Mouse (Mus musculus) megakaryocyte, embryonic 14.5 days (primary cell): Measurements from ENCODE around the gene Fignl1. TPM values are rescaled to one million over a fixed set of nuclear protein-coding genes. Genes with fewer than 3 reads are reported as not detected.

ENCODE experiments used
- H3K27me3 ChIP-seq: replicated peaks from 2 replicates; pipeline ENCODE3; 2012; ENCODE audit warnings: inconsistent platforms
- H3K36me3 ChIP-seq: replicated peaks from 2 replicates; pipeline ENCODE3; 2012; ENCODE audit warnings: low read length, inconsistent platforms, mixed read lengths
- H3K4me1 ChIP-seq: 2 replicates; pipeline ENCODE4 v1.6.1; 2012; ENCODE audit warnings: inconsistent platforms
- H3K4me3 ChIP-seq: replicated peaks from 2 replicates; pipeline ENCODE3; 2012; ENCODE audit warnings: moderate library complexity, mild to moderate bottlenecking, inconsistent platforms
- H3K9me3 ChIP-seq: 2 replicates; pipeline ENCODE4 v1.6.1; 2012; ENCODE audit warnings: inconsistent platforms
- FLI1 ChIP-seq: IDR thresholded peaks from 2 replicates; pipeline ENCODE4 v1.6.1; 2012; ENCODE audit warnings: low read length, inconsistent platforms, mixed read lengths
- GATA1 ChIP-seq: IDR thresholded peaks from 3 replicates; pipeline ENCODE4 v1.6.1; 2012; ENCODE audit warnings: mixed read lengths, low read length, inconsistent platforms, borderline replicate concordance
- polyA plus RNA-seq: library from polyadenylated mRNA; stranded (reverse); fragments of >175 nt; gene quantifications from 2 replicates; pipeline ENCODE4 v1.2.3, GENCODE M21; 2012; ENCODE audit warnings: low replicate concordance; ENCODE audit not compliant: insufficient read depth

Fignl1 gene
- polyA plus RNA-seq, 1 experiment = 0.17 TPM

DNA sequence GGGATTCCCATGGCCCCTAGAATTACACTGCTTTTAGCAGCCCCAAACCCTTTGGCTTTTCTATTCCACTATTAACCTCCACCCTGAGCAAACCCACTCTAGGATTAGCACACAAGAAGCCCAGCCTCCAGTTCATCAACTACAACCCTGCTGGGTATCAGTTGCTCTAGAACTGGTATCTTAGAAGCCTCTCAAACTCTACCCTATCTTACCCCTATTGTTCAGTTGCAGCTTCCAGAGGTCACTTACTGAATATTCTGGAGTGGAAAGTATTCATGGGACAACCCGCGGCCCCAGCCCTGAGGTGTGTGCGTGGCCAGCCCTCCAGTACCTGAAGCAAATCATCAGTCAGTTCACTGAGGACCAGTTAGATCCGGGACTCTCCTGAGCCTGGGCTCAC is 34.4 kb downstream of the Fignl1 start:
- Histone ChIP-seq H3K9me3 (no peaks in the 10 kb centered on the region), H3K36me3 (peaks cover 20% of the 10 kb centered on the region), H3K4me3 (no peak overlapping the region), H3K27me3 (no peaks in the 10 kb centered on the region), H3K4me1 (peaks cover 13% of the 10 kb centered on the region)
- TF ChIP-seq FLI1 (no peak), GATA1 (no peak)

DNA sequence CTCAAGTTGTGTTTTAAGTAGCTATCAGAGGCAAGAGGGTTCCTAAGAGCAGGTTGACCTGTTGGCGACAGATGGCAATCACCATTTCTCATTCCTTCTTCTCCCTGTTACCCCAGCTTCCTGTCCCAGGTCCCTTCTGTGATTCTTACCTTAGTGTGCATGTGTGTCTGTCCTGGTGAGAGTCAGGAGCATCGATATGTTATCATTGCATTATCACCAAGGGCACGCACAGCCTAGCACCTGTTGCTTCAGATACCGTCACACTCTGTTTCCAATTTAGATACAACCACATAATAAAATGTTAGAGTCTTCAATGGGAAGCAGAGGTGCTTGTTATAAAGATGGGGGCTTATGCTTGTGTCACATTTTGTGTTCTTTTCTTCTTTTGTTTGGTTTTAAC is 36.6 kb downstream of the Fignl1 start:
- Histone ChIP-seq H3K36me3 (peaks cover 32% of the 10 kb centered on the region), H3K9me3 (no peaks in the 10 kb centered on the region), H3K4me1 (peaks cover 24% of the 10 kb centered on the region), H3K4me3 (no peak overlapping the region), H3K27me3 (no peaks in the 10 kb centered on the region)
- no peak for TF ChIP-seq GATA1
- TF ChIP-seq FLI1 = no peak

DNA sequence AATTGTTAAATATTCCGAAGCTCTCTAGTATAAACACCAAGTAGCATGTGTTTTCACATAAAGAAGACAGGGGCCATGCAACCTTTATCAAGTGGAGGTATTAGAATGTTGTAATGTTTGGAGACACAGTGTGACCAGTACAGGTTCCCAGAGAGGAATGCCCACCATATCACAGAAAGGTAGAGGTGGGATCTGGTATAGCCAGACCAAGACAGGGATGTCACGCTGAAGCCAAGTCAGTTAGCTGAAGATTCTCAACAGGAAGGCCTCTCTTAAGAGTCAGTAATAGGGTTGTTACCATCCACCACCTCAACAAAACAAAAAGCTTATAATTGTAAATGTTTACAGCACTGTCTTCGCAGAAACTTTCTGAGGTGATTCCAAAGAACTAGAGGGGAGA is 38.1 kb downstream of the Fignl1 start:
- H3K36me3 ChIP-seq = peaks cover 32% of the 10 kb centered on the region
- no peaks in the 10 kb centered on the region for H3K9me3 ChIP-seq
- no peak overlapping the region for H3K4me3 ChIP-seq
- H3K4me1 ChIP-seq = peaks cover 31% of the 10 kb centered on the region
- no peaks in the 10 kb centered on the region for H3K27me3 ChIP-seq
- TF ChIP-seq FLI1 (no peak), GATA1 (no peak)

DNA sequence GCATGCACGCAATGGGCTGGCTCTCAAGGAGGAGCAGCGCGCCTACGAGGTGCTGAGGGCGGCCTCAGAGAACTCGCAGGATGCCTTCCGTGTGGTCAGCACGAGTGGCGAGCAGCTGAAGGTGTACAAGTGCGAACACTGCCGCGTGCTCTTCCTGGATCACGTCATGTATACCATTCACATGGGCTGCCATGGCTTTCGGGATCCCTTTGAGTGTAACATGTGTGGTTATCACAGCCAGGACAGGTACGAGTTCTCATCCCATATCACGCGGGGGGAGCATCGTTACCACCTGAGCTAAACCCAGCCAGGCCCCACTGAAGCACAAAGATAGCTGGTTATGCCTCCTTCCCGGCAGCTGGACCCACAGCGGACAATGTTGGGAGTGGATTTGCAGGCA is 39.5 kb downstream of the Fignl1 start:
- Histone ChIP-seq H3K36me3 (peaks cover 32% of the 10 kb centered on the region), H3K4me3 (peak overlapping the region; percentile 12), H3K27me3 (no peaks in the 10 kb centered on the region), H3K4me1 (peaks cover 37% of the 10 kb centered on the region), H3K9me3 (no peaks in the 10 kb centered on the region)
- no peak for TF ChIP-seq GATA1
- no peak for TF ChIP-seq FLI1

DNA sequence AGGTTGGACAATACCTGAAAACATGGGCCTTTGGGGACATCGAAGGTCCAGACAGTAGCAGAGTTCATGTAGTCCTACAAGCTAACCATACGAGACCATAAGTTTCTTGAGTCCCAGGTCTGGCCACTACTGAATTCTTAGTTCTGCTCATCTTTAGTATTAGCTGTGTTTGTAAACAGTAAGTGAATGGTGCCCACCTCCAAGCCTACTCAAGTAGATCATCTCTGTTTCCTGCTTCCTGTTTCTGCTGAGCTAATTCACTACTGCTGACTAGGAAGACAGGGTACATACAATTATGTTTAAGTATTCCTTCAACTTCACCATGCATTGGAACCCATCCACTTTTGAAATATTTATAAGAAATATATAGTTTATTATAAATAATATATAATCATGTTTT is 40.7 kb downstream of the Fignl1 start:
- H3K9me3 ChIP-seq = no peaks in the 10 kb centered on the region
- TF ChIP-seq FLI1 (no peak), GATA1 (no peak)
- peaks cover 46% of the 10 kb centered on the region for H3K4me1 ChIP-seq
- peaks cover 30% of the 10 kb centered on the region for H3K36me3 ChIP-seq
- no peak overlapping the region for H3K4me3 ChIP-seq
- H3K27me3 ChIP-seq = no peaks in the 10 kb centered on the region

DNA sequence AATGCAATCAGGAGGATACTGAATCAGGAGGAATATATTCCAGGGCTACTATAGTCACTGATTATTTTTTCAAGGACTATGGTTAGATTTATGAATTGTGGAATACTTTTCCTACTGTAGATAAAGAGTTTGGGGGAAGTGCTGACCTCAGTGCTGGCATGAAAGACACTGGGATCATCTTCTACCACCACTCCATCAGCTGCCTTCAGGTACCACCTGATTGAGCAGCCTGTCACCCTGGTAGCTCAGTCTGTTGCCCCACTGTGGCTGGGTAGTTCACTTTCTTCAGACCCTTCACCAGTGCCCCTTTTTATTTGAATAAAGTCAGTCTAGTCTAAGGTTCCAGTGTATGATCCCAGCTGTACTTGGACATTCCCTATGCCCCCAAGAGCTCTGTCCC is 42.0 kb downstream of the Fignl1 start:
- H3K36me3 ChIP-seq = peaks cover 31% of the 10 kb centered on the region

DNA sequence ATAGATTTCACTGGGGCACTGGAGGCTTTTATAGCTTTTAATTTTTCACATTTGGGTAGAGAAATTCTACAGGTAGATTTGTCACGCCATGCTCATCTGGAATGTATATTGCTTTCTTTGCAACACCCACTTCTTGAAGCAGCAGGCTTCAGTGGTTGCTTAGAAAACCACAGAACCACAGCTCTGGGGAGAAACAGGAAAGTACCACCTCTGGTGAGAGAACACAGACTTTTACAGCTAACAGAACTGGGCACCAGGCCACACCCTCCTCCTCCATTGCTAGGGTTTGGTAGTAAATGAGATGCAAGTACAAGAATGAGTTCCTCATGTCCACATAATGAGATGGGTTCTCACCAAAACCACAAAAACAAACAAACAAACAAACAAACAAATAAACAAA is 42.7 kb downstream of the Fignl1 start:
- Histone ChIP-seq H3K27me3 (no peaks in the 10 kb centered on the region), H3K4me3 (no peak overlapping the region), H3K9me3 (no peaks in the 10 kb centered on the region), H3K36me3 (peaks cover 33% of the 10 kb centered on the region), H3K4me1 (peaks cover 58% of the 10 kb centered on the region)
- no peak for TF ChIP-seq FLI1
- no peak for TF ChIP-seq GATA1

More for the DNA sequence above, 42.0 kb downstream of the Fignl1 start:
- no peaks in the 10 kb centered on the region for H3K27me3 ChIP-seq
- H3K9me3 ChIP-seq = no peaks in the 10 kb centered on the region
- H3K4me3 ChIP-seq = no peak overlapping the region
- TF ChIP-seq GATA1 (no peak), FLI1 (no peak)
- H3K4me1 ChIP-seq = peaks cover 56% of the 10 kb centered on the region

DNA sequence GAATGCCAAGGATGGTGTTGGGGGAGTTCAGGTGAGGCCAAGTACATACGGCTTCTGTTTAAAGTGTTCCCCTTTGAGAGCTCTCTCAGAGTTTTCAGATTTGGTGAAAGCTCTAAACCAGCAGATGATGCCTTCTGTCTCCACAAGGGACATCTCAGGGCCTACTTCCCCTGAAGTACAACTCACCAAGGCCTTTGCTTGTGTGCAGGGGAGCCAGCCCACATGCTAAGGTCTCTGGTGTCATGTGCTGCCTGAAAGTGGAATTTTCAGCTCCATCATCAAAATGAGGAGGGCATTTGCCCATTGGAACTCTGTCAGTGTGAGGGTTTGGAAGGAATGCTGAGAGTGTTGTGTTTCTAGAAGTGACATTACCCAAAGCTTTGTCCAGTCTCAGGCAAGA is 43.3 kb downstream of the Fignl1 start:
- no peaks in the 10 kb centered on the region for H3K9me3 ChIP-seq
- no peak for TF ChIP-seq FLI1
- no peak for TF ChIP-seq GATA1
- peaks cover 32% of the 10 kb centered on the region for H3K36me3 ChIP-seq
- peaks cover 63% of the 10 kb centered on the region for H3K4me1 ChIP-seq
- H3K27me3 ChIP-seq = no peaks in the 10 kb centered on the region
- no peak overlapping the region for H3K4me3 ChIP-seq

DNA sequence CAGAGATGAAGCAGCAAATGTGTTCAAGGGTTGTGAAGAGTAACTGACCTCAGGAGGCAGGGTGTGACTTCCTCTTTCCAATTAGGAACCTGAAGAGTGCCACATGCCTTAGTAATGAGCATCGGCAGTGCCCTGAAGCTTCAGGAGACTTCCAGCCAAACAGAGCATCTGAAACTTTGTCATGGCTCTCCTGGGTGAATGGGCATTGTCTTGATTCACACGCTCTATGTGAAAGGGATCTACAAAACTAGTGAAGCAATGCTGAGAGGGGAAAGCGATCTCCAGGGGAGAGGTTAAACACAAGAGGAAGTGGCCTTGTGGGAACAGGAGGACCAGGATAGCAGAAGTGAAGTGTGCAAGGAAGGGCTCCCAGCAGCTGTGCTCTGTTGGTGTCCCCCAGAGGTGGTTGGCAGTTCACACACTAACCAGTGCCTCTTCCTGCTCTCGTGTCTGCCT is 45.5 kb downstream of the Fignl1 start:
- no peaks in the 10 kb centered on the region for H3K27me3 ChIP-seq
- no peaks in the 10 kb centered on the region for H3K9me3 ChIP-seq
- TF ChIP-seq GATA1 (no peak), FLI1 (no peak)
- H3K4me1 ChIP-seq = peaks cover 55% of the 10 kb centered on the region
- peak overlapping the region; percentile 85 for H3K4me3 ChIP-seq
- H3K36me3 ChIP-seq = peaks cover 33% of the 10 kb centered on the region

DNA sequence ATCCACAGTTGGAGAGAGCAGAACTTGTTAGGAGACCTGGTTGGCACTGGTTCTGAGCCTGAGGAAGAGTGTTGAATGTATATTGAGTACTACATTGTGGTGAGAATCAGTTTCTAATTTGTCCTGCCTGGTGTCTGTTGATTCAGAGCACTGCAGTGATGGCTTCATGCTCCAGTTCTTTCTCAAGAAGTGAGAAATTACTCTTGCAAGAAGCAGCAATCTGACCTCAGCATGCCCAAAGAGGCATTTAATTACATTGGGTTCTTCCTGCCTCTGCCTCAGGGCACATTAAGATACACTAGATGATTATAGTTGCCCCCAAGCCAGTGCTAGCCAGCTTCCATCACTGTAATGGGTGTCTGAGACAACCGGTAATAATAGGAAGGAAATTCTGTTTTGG is 49.9 kb downstream of the Fignl1 start:
- Histone ChIP-seq H3K36me3 (peaks cover 60% of the 10 kb centered on the region), H3K4me3 (no peak overlapping the region), H3K4me1 (peaks cover 28% of the 10 kb centered on the region), H3K27me3 (no peaks in the 10 kb centered on the region), H3K9me3 (no peaks in the 10 kb centered on the region)
- TF ChIP-seq GATA1 = no peak
- TF ChIP-seq FLI1 = no peak

DNA sequence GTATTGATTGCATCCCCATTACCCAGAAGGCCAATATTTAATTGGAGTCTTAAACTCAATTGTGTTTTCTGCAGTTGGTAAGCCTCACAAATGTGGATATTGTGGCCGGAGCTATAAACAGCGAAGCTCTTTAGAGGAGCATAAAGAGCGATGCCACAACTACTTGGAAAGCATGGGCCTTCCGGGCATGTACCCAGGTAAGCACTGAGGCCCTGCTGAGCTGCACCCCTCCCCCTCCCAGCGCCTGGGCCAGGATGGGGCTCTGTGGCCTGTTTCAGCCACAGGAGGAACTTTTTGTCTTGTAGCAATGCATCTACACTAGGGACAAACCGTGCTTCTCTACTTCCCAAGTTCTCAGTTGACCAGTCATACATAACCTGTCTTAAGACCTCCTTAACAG is 50.6 kb downstream of the Fignl1 start:
- H3K9me3 ChIP-seq = no peaks in the 10 kb centered on the region
- TF ChIP-seq GATA1 (no peak), FLI1 (no peak)
- no peaks in the 10 kb centered on the region for H3K27me3 ChIP-seq
- H3K36me3 ChIP-seq = peaks cover 65% of the 10 kb centered on the region
- H3K4me1 ChIP-seq = peaks cover 20% of the 10 kb centered on the region
- no peak overlapping the region for H3K4me3 ChIP-seq
